In the genomic region with DNA sequence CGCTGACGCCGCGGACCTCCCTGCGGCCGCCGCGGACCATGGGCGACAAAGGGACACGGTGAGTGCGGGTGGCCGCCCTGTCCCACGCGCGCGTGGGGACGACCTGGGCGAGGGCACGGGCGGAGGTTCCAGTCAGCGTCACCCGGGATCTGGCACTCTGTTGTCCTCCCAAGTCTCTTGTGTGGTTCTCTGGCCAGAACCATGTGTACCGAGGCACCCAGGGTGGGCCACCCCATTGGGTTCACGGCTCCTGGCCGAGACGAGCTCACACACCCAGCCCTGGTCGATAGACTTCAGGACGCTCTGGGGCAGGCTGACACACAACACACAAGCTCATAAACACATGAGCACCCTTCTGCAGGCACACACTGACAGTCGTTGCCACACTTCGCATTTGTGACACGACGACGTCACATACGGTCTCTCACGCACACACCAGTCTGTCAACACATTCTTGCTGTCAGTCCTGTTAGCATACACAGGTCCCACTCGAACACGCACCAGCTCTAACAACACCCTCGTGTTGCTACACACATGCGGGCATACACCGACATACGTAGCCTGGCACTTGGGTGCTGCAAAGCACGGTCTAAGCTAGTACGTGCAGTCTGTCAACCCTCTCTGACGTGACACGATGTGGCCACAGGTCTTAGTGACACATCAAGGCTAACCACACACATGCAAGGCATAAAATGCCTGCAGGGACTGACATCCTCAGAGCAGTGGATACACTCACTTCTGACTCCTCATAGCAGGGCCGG, we compare ENCODE assay signal across 8 mouse cellular contexts. TPM values are rescaled to one million over a fixed set of nuclear protein-coding genes. Genes with fewer than 3 reads are reported as not detected.
DNase-seq lines count a peak whose midpoint lies in the region; ATAC-seq and TF ChIP-seq lines count a peak whose summit lies in the region.

No protein-coding gene starts in this region.

- peaks cover 66% of the 10 kb centered on the region for H3K27me3 ChIP-seq in E14TG2a.4 (ENCODE audit: insufficient read depth, low read length)
- no peaks in the 10 kb centered on the region for H3K27me3 ChIP-seq in embryonic facial prominence, embryonic 13.5 days
- no peaks in the 10 kb centered on the region for H3K27me3 ChIP-seq in hindbrain, postnatal 0 days (ENCODE audit: insufficient read depth, low read length)
- H3K27me3 ChIP-seq in lung, embryonic 16.5 days (ENCODE audit: control insufficient read depth, insufficient read depth, low read depth, low read length): no peaks in the 10 kb centered on the region

- WGBS in embryonic facial prominence, embryonic 13.5 days: 8% methylated on average over 41 of the region's 46 CpGs
- WGBS in hindbrain, postnatal 0 days: 4% methylated on average over 46 of the region's 46 CpGs
- WGBS in lung, embryonic 16.5 days: 5% methylated on average over 46 of the region's 46 CpGs
- 4% methylated on average over 46 of the region's 46 CpGs for WGBS in olfactory bulb, adult 2 months

- H3K4me3 ChIP-seq in E14TG2a.4 (replicated peaks; ENCODE audit: low read length): peak overlapping the region; percentile 75
- peak overlapping the region; percentile 58 for H3K4me3 ChIP-seq in embryonic facial prominence, embryonic 13.5 days
- H3K4me3 ChIP-seq in hindbrain, postnatal 0 days (ENCODE audit: low read length): peak overlapping the region; percentile 75
- H3K4me3 ChIP-seq in lung, embryonic 16.5 days (ENCODE audit: low read length): peak overlapping the region; percentile 74
- peak overlapping the region; percentile 66 for H3K4me3 ChIP-seq in olfactory bulb, adult 2 months (ENCODE audit: insufficient read depth, low read depth, low read length)

- H3K4me2 ChIP-seq in embryonic facial prominence, embryonic 13.5 days: peak overlapping the region; percentile 76
- H3K4me2 ChIP-seq in hindbrain, postnatal 0 days (ENCODE audit: low read depth, low read length): peak overlapping the region; percentile 79
- H3K4me2 ChIP-seq in lung, embryonic 16.5 days (ENCODE audit: low read depth, low read length): peak overlapping the region; percentile 89

- DNase-seq in kidney, adult 18-20 months: peak; percentile 55
- DNase-seq in kidney, adult 11 months: no peak
- DNase-seq in hindbrain, postnatal 0 days (ENCODE audit: low spot score): peak; percentile 39
- no peak for DNase-seq in cerebellum, adult 8-10 months

- H3K9ac ChIP-seq in embryonic facial prominence, embryonic 13.5 days: peak overlapping the region; percentile 80
- peak overlapping the region; percentile 91 for H3K9ac ChIP-seq in hindbrain, postnatal 0 days (replicated peaks; ENCODE audit: low read length)
- peak overlapping the region; percentile 89 for H3K9ac ChIP-seq in lung, embryonic 16.5 days (ENCODE audit: low read length)

- H3K27ac ChIP-seq in embryonic facial prominence, embryonic 13.5 days: peak overlapping the region; percentile 79
- peak overlapping the region; percentile 86 for H3K27ac ChIP-seq in hindbrain, postnatal 0 days
- H3K27ac ChIP-seq in lung, embryonic 16.5 days (ENCODE audit: low read length): peak overlapping the region; percentile 93
- peak overlapping the region; percentile 64 for H3K27ac ChIP-seq in olfactory bulb, adult 2 months (ENCODE audit: insufficient read depth, low read depth, low read length)

- no peak for TF ChIP-seq CTCF in E14TG2a.4 (conservative IDR thresholded peaks at IDR 0.05; ENCODE audit: low read length)
- TF ChIP-seq CTCF in hindbrain, postnatal 0 days (IDR thresholded peaks at IDR 0.05; ENCODE audit: low read depth): 0 out of 2 replicates have a peak, but pooled peaks have one; percentile 0
- TF ChIP-seq CTCF in olfactory bulb, adult 2 months (IDR thresholded peaks at IDR 0.05; ENCODE audit: insufficient read depth, low read depth, low read length): no peak

- no peak for TF ChIP-seq POLR2A in olfactory bulb, adult 2 months (IDR thresholded peaks at IDR 0.05; ENCODE audit: insufficient read depth, low read depth, low read length)

- no peaks in the 10 kb centered on the region for H3K9me3 ChIP-seq in E14TG2a.4 (ENCODE audit: low read length)
- H3K9me3 ChIP-seq in embryonic facial prominence, embryonic 13.5 days: no peaks in the 10 kb centered on the region
- no peaks in the 10 kb centered on the region for H3K9me3 ChIP-seq in hindbrain, postnatal 0 days (ENCODE audit: low read length)
- no peaks in the 10 kb centered on the region for H3K9me3 ChIP-seq in lung, embryonic 16.5 days (ENCODE audit: control insufficient read depth, low read length)

- peak; percentile 44; the same call in 1 of the 2 replicates for ATAC-seq in embryonic facial prominence, embryonic 13.5 days (ENCODE audit: insufficient number of reproducible peaks, insufficient read depth, low FRiP score, low TSS enrichment, low read depth)
- peak; percentile 41 for ATAC-seq in hindbrain, postnatal 0 days
- peak; percentile 22 for ATAC-seq in lung, embryonic 16.5 days (ENCODE audit: low read depth)

- H3K36me3 ChIP-seq in E14TG2a.4 (ENCODE audit: insufficient read depth, low read length): no peaks in the 10 kb centered on the region
- H3K36me3 ChIP-seq in embryonic facial prominence, embryonic 13.5 days: no peaks in the 10 kb centered on the region
- H3K36me3 ChIP-seq in hindbrain, postnatal 0 days (ENCODE audit: insufficient read depth, low read length): no peaks in the 10 kb centered on the region
- H3K36me3 ChIP-seq in lung, embryonic 16.5 days (ENCODE audit: control insufficient read depth, insufficient read depth, low read length): no peaks in the 10 kb centered on the region

- peaks cover 80% of the 10 kb centered on the region for H3K4me1 ChIP-seq in E14TG2a.4 (replicated peaks; ENCODE audit: low read depth, low read length)
- H3K4me1 ChIP-seq in embryonic facial prominence, embryonic 13.5 days: peaks cover 50% of the 10 kb centered on the region
- H3K4me1 ChIP-seq in hindbrain, postnatal 0 days (ENCODE audit: insufficient read depth, low read length): peaks cover 46% of the 10 kb centered on the region
- H3K4me1 ChIP-seq in lung, embryonic 16.5 days (replicated peaks; ENCODE audit: control insufficient read depth, insufficient read depth, low read length): peaks cover 43% of the 10 kb centered on the region
- peaks cover 47% of the 10 kb centered on the region for H3K4me1 ChIP-seq in olfactory bulb, adult 2 months (ENCODE audit: control insufficient read depth, insufficient read depth, low read length)

RNA-seq across cellular contexts. Expression of a gene that starts 0.7 kb away (rescaled TPM):
- 6.3 and 9.7 TPM in 2 replicates for polyA plus RNA-seq in embryonic facial prominence, embryonic 13.5 days (2015; fragmentation: Nextera tagmentation; extraction: Ambion mirVana)
- total RNA-seq in hindbrain, postnatal 0 days (2014; rRNA removed): 106 and 113 TPM in 2 replicates
- 13.5 and 13.7 TPM in 2 replicates for polyA plus RNA-seq in hindbrain, postnatal 0 days (2015; fragmentation: Nextera tagmentation; extraction: Ambion mirVana)
- 20.6 and 20.9 TPM in 2 replicates for polyA plus RNA-seq in lung, embryonic 16.5 days (2015; fragmentation: Nextera tagmentation; extraction: Ambion mirVana)
- not detected in 2 replicates for polyA plus RNA-seq in olfactory bulb, adult 2 months (2012; ENCODE audit: insufficient read depth, insufficient read length, low replicate concordance, missing spikeins)

RNA-seq across cellular contexts. Expression of a gene that starts 52.4 kb away (rescaled TPM):
- polyA plus RNA-seq in embryonic facial prominence, embryonic 13.5 days (2015; fragmentation: Nextera tagmentation; extraction: Ambion mirVana): 814 and 862 TPM in 2 replicates
- total RNA-seq in hindbrain, postnatal 0 days (2014; rRNA removed): 526 and 754 TPM in 2 replicates
- 456 and 459 TPM in 2 replicates for polyA plus RNA-seq in hindbrain, postnatal 0 days (2015; fragmentation: Nextera tagmentation; extraction: Ambion mirVana)
- polyA plus RNA-seq in lung, embryonic 16.5 days (2015; fragmentation: Nextera tagmentation; extraction: Ambion mirVana): 818 and 826 TPM in 2 replicates
- 980 TPM in 1 of 2 replicates, not detected in the other for polyA plus RNA-seq in olfactory bulb, adult 2 months (2012; ENCODE audit: insufficient read depth, insufficient read length, low replicate concordance, missing spikeins)

Comparison
In these comparisons a context has a peak if more than half of its experiments do, and no peak if none do; other contexts are left out.
1. DNase-seq: peak in kidney, adult 18-20 months (single experiment) and hindbrain, postnatal 0 days (single experiment); none in kidney, adult 11 months (single experiment) and cerebellum, adult 8-10 months (single experiment).
2. Peak in every context shown above with its lines, with median percentiles within 50 percentile points of each other: H3K4me3 ChIP-seq, ATAC-seq, H3K27ac ChIP-seq, H3K4me2 ChIP-seq and H3K9ac ChIP-seq.